Mouse (Mus musculus) myocyte (in vitro differentiated cells): ENCODE measurements at regions not wholly inside any gene's neighbourhood (a gene's known extent, or its start where the extent isn't known, plus 50 kb on each side); places are given as distances from the start of the nearest gene placed in this dataset.

Experiments
- H3K27me3 ChIP-seq: one replicate; pipeline ENCODE4 v1.6.1; 2011; ENCODE audit not compliant: control insufficient read depth, insufficient read depth, insufficient read length
- H3K36me3 ChIP-seq: one replicate; pipeline ENCODE4 v1.6.1; 2011; ENCODE audit not compliant: control insufficient read depth, insufficient read depth
- H3K4me2 ChIP-seq: one replicate; pipeline ENCODE4 v1.6.1; 2011; ENCODE audit warnings: low read depth, control low read depth
- H3K4me3 ChIP-seq: one replicate; pipeline ENCODE4 v1.5.1; 2011; ENCODE audit warnings: mild to moderate bottlenecking, control low read depth, moderate library complexity
- H3K79me2 ChIP-seq: one replicate; pipeline ENCODE4 v1.6.1; 2011; ENCODE audit not compliant: control insufficient read depth, insufficient read depth
- H3ac ChIP-seq: one replicate; pipeline ENCODE4 v1.6.1; 2011; ENCODE audit not compliant: control insufficient read depth, insufficient read length
- CEBPB ChIP-seq: IDR thresholded peaks from 2 replicates; pipeline ENCODE4 v1.6.1; 2011; ENCODE audit warnings: mild to moderate bottlenecking, moderate library complexity; ENCODE audit not compliant: poor library complexity, insufficient read depth, severe bottlenecking
- E2F4 ChIP-seq: IDR thresholded peaks from one replicate; pipeline ENCODE4 v1.6.1; 2011; ENCODE audit warnings: mild to moderate bottlenecking, control low read depth, moderate library complexity; ENCODE audit not compliant: insufficient read depth
- MAX ChIP-seq: IDR thresholded peaks from one replicate; pipeline ENCODE4 v1.6.1; 2011; ENCODE audit warnings: low read depth, mild to moderate bottlenecking, control low read depth
- MYOD1 ChIP-seq, 3 experiments: IDR thresholded peaks; one replicate each; pipeline ENCODE4 v1.6.1; 2011; ENCODE audit warnings: control low read depth in 2 of 3, low read depth in 2 of 3, mild to moderate bottlenecking in 2 of 3, moderate library complexity in 1 of 3; ENCODE audit not compliant: insufficient read length in 2 of 3, control insufficient read depth in 1 of 3
- MYOG ChIP-seq, 3 experiments: IDR thresholded peaks; one replicate each; pipeline ENCODE4 v1.6.1; 2011; ENCODE audit warnings: control low read depth in 2 of 3, low read depth in 2 of 3, mild to moderate bottlenecking in 2 of 3; ENCODE audit not compliant: insufficient read length in 2 of 3, control insufficient read depth in 1 of 3, insufficient read depth in 1 of 3
- POLR2A ChIP-seq: IDR thresholded peaks from one replicate; pipeline ENCODE4 v1.6.1; 2011; ENCODE audit warnings: low read depth, mild to moderate bottlenecking, control low read depth, moderate library complexity; ENCODE audit not compliant: insufficient read length
- POLR2AphosphoS2 ChIP-seq: IDR thresholded peaks from one replicate; pipeline ENCODE4 v1.6.1; 2011; ENCODE audit warnings: low read depth, control low read depth; ENCODE audit not compliant: insufficient read length
- REST ChIP-seq: IDR thresholded peaks from one replicate; pipeline ENCODE4 v1.6.1; 2011; ENCODE audit warnings: mild to moderate bottlenecking, control low read depth, moderate library complexity; ENCODE audit not compliant: insufficient read depth, insufficient read length
- SRF ChIP-seq: IDR thresholded peaks from one replicate; pipeline ENCODE4 v1.6.1; 2011; ENCODE audit warnings: low read depth; ENCODE audit not compliant: control insufficient read depth, insufficient read length
- TCF12 ChIP-seq: IDR thresholded peaks from one replicate; pipeline ENCODE4 v1.6.1; 2011; ENCODE audit warnings: mild to moderate bottlenecking, control low read depth; ENCODE audit not compliant: poor library complexity, insufficient read depth, severe bottlenecking
- TCF3 ChIP-seq: IDR thresholded peaks from one replicate; pipeline ENCODE4 v1.6.1; 2011; ENCODE audit warnings: low read depth, control low read depth; ENCODE audit not compliant: insufficient read length
- USF1 ChIP-seq: IDR thresholded peaks from one replicate; pipeline ENCODE4 v1.6.1; 2011; ENCODE audit warnings: low read depth, mild to moderate bottlenecking, control low read depth, moderate library complexity

GRCm38 (mm10) chr13:107825636-107826035, 218.6 kb upstream of the Smim15 start:
- H3K4me3 ChIP-seq = no peak overlapping the region
- H3K36me3 ChIP-seq = no peaks in the 10 kb centered on the region
- TF ChIP-seq SRF (no peak), TCF12 (no peak), MAX (no peak), E2F4 (no peak), CEBPB (no peak), TCF3 (no peak), POLR2A (no peak), USF1 (no peak), MYOD1 (IDR thresholded peaks at IDR 0.05; ENCODE audit: control insufficient read depth in 1 of 3, insufficient read length in 2 of 3, low read depth in 2 of 3) (no peak), REST (no peak), POLR2AphosphoS2 (no peak), MYOG (IDR thresholded peaks at IDR 0.05; ENCODE audit: control insufficient read depth in 1 of 3, insufficient read depth in 1 of 3, insufficient read length in 2 of 3, low read depth in 2 of 3) (no peak)
- H3K4me2 ChIP-seq = no peak overlapping the region
- no peak overlapping the region for H3ac ChIP-seq
- peaks cover 51% of the 10 kb centered on the region for H3K79me2 ChIP-seq
- H3K27me3 ChIP-seq = no peaks in the 10 kb centered on the region

GRCm38 (mm10) chr13:107823342-107823741, 220.9 kb upstream of the Smim15 start:
- Histone ChIP-seq H3ac (no peak overlapping the region), H3K27me3 (no peaks in the 10 kb centered on the region), H3K79me2 (peaks cover 58% of the 10 kb centered on the region), H3K36me3 (no peaks in the 10 kb centered on the region), H3K4me2 (no peak overlapping the region), H3K4me3 (no peak overlapping the region)
- TF ChIP-seq MAX = no peak
- no peak for TF ChIP-seq CEBPB
- TF ChIP-seq TCF3 = no peak
- TF ChIP-seq POLR2A = no peak
- TF ChIP-seq SRF = no peak
- TF ChIP-seq USF1 = no peak
- no peak for TF ChIP-seq POLR2AphosphoS2
- TF ChIP-seq E2F4 = no peak
- no peak for TF ChIP-seq MYOD1 (IDR thresholded peaks at IDR 0.05; ENCODE audit: control insufficient read depth in 1 of 3, insufficient read length in 2 of 3, low read depth in 2 of 3)
- no peak for TF ChIP-seq MYOG (IDR thresholded peaks at IDR 0.05; ENCODE audit: control insufficient read depth in 1 of 3, insufficient read depth in 1 of 3, insufficient read length in 2 of 3, low read depth in 2 of 3)
- no peak for TF ChIP-seq TCF12
- TF ChIP-seq REST = no peak

- Histone ChIP-seq H3K79me2 (peaks cover 47% of the 10 kb centered on the region), H3K27me3 (no peaks in the 10 kb centered on the region), H3K36me3 (no peaks in the 10 kb centered on the region), H3ac (no peak overlapping the region), H3K4me2 (no peak overlapping the region), H3K4me3 (no peak overlapping the region)
- TF ChIP-seq MAX = no peak
- no peak for TF ChIP-seq TCF3
Observed at GRCm38 (mm10) chr13:107822198-107822597, 222.0 kb upstream of the Smim15 start.

- Histone ChIP-seq H3K79me2 (peaks cover 46% of the 10 kb centered on the region), H3ac (no peak overlapping the region), H3K4me3 (no peak overlapping the region), H3K27me3 (no peaks in the 10 kb centered on the region), H3K36me3 (no peaks in the 10 kb centered on the region), H3K4me2 (peak overlapping the region; percentile 58)
- TF ChIP-seq TCF3 = no peak
- 0 out of 2 replicates have a peak, but pooled peaks have one; percentile 63 for TF ChIP-seq CEBPB
- TF ChIP-seq MYOG (IDR thresholded peaks at IDR 0.05; ENCODE audit: control insufficient read depth in 1 of 3, insufficient read depth in 1 of 3, insufficient read length in 2 of 3, low read depth in 2 of 3) = no peak
- no peak for TF ChIP-seq POLR2A
- no peak for TF ChIP-seq REST
- TF ChIP-seq MAX = no peak
- TF ChIP-seq USF1 = no peak
Observed at GRCm38 (mm10) chr13:107813562-107814161, 230.6 kb upstream of the Smim15 start.

DNA sequence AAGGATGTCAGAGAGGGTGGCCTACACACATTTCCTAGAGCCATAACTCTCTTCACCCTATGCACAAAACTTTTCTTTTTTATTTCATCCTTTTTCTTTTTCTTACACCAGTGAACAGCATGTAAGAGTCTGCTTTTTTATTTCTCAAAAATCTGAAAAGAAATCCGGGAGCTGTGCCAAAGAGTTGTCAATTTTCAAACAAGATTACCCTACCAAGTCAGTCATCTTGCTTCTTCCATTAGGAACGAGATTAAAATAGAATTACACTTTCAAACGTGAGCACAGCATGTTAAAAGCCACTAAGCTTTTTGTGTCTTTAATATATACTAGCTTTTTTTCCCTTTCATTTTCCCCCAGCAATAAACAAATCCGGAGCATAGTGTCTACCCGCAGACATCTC, 232.2 kb upstream of the Smim15 start:
- Histone ChIP-seq H3K27me3 (no peaks in the 10 kb centered on the region), H3ac (no peak overlapping the region), H3K4me2 (no peak overlapping the region), H3K79me2 (peaks cover 59% of the 10 kb centered on the region), H3K36me3 (no peaks in the 10 kb centered on the region), H3K4me3 (no peak overlapping the region)
- TF ChIP-seq POLR2A (no peak), POLR2AphosphoS2 (no peak), MYOG (IDR thresholded peaks at IDR 0.05; ENCODE audit: control insufficient read depth in 1 of 3, insufficient read depth in 1 of 3, insufficient read length in 2 of 3, low read depth in 2 of 3) (no peak), USF1 (no peak), CEBPB (no peak), TCF3 (no peak), REST (no peak), TCF12 (no peak), SRF (no peak), MAX (no peak)
